Mouse (Mus musculus): ENCODE results near the gene Platr17. TPM values are rescaled to one million over a fixed set of nuclear protein-coding genes. Genes with fewer than 3 reads are reported as not detected.

The Platr17 gene
- polyA plus RNA-seq, 1 experiment: 1.3 TPM

DNA sequence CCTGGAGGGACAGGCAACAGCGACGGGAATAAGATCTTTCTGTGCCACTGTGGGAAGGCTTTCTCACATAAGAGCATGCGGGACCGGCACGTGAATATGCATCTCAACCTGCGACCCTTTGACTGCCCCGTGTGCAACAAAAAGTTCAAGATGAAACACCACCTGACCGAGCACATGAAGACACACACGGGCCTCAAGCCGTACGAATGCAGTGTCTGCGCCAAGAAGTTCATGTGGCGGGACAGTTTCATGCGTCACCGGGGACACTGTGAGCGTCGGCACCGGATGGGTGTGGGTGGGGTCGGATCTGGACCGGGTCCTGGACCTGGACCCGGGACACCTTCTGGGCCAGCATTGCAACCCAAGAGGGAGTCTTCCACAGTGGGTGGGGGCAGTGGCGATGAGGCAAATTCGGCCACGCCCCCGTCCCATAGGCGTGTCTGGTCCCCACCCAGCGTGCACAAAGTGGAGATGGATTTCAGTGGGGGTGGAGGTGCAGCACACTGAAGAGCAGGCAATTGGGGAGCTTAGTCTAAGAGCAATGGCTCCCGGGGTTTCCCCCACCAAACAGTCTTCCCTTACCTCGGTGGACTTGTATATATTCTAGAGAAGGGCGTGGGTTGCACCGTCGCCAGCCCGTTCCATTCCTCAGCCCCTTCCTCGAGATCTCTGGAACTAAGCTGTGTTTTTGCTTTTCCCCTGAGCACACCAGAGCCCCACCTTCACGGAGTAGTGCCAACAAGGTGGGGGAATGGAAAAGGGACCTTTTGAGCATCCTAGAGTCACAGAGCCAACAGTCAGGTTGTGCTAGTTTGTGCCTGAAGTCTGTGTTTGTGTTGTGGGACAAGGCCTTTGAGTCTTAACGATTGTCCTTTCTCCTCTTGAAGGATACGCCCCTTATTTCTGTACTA is 13.6 kb downstream of the Platr17 start:
- no peak for DNase-seq (ENCODE audit: extremely low spot score in 1 of 2, low spot score in 1 of 2)

DNA sequence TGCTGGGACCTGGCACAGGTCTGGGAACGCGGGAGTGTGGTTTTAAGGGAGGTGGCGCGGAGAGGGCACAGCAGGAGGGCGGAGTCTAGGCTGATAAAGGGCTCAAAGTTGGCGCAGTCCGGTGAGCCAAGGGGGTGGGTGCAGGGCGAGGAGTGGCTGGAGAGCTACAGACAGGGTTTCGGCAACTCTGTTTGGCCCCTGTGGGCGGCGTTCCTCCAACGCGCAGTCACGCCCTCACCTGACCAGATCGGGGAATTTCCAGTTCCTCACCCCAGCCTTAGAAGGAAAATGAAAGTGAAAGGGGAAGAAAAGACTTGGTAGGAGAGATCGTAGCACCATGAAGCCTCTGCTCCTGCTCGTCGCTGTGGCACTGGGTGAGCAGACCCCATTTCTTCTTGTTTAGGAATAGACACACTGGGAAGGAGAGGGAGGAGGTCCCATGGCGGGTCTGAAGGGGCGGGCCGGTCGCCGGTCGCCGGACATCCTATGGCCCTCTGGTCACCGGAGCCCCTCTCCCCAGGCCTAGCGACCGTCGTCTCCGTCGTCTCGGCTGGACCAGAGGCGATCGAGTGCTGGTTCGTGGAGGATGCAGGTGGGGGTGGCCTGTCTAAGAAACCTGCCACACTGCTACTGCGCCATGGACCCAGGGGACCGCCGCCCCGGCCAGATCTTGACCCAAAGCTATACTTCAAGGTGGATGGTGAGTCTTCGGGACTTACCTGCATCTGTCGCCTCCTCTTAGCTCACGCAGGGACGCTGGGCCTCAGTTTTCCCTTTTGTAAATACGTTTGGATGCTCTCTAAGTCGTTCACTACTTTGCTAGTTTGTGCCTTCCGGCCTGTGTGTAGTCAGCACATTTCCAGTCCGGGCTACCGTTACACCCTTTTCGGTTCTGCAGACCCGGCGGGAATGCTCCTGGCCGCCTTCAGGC is 14.7 kb downstream of the Platr17 start:
- peak in 1 of 2 experiments; percentile 63 for DNase-seq (ENCODE audit: extremely low spot score in 1 of 2, low spot score in 1 of 2)

DNA sequence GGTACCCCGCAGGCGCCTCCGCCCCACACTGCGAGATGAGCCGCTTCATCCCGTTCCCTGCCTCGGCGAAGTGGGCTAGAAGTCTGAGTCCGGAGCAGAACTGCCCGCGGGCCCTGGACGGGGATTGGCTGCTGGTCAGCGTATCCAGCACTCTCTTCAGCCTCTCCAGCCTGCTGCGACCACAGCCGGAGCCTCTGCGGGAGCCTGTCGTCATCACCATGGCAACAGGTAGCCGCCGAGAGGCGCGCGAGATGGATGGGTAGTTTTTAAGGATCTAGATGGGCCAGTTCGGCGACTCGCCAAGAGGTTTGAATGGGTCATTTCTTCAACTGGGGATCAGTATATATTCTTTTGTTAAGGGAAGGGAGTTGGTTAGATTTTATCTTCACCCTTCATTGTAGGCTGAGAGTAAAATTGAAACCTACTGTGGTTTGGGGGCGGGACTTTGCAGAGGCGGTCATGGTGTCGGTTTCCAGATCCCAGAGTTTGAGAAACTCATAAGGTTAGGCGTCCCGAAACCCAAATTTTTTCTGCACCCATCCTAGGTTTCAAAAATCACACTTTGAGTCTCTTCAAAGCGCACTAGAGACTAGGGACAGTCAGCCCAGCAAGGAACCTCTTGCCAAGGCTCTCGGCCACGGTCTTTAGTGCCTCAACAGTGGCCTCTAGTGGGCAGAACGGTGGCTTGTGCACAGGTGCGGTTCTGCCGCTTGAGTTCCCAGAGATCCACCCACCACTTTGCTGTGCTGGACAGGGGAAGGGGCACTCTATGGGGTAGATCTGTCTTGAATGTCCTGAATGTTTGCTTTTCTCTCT is 15.6 kb downstream of the Platr17 start:
- DNase-seq (ENCODE audit: extremely low spot score in 1 of 2, low spot score in 1 of 2): peak in 1 of 2 experiments; percentile 90

DNA sequence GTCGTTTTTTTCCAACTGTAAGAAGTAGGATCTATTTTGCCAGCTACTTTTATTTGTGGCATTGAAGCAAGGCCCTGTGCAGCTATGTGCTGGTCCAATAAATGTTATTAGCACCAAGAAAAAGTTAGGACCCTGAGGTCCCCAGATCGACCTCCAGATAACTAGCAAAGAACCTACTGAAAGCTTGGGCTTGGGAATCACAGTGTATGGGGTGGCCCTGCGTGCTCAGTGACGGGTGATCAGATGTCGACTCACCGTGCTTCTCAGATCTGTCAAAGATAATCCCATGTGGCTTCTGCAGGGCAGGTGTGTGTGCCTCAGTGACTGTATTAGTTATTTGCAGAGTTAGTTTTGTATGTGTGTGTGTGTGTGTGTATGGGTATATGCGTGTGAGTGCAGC is 16.4 kb downstream of the Platr17 start:
- no peak for DNase-seq (ENCODE audit: extremely low spot score in 1 of 2, low spot score in 1 of 2)

DNA sequence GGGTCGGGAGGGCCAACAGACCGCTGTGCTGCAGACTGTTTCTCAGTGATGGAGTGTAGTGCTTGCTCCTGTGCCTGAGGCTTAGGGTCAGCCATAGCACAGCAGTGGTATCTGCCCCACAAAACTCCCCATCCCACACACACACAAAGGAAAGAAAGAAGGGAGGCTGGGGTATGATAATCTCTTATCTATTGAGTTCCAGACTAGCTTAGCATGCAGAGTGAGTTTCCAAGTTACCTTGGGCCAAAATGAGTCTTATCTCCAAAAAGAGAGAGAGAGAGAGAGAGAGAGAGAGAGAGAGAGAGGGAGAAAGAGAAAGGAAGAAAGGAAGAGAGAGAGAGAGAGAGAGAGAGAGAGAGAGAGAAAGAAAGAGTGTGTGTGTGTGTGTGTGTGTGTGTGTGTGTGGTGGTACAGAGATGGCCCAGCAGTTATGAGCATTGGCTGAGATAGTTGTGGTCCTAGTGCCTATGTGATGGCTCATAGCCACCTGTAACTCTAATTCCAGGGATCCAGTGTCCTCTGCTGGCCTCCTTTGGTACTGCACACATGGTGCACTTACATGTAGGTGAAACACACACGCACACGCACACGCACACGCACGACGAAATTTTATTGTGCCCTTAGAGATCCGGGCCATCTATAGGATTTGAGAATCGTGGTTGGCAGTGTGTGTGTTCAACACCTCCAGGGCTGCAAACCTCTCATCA is 19.8 kb downstream of the Platr17 start:
- DNase-seq (ENCODE audit: extremely low spot score in 1 of 2, low spot score in 1 of 2): no peak

DNA sequence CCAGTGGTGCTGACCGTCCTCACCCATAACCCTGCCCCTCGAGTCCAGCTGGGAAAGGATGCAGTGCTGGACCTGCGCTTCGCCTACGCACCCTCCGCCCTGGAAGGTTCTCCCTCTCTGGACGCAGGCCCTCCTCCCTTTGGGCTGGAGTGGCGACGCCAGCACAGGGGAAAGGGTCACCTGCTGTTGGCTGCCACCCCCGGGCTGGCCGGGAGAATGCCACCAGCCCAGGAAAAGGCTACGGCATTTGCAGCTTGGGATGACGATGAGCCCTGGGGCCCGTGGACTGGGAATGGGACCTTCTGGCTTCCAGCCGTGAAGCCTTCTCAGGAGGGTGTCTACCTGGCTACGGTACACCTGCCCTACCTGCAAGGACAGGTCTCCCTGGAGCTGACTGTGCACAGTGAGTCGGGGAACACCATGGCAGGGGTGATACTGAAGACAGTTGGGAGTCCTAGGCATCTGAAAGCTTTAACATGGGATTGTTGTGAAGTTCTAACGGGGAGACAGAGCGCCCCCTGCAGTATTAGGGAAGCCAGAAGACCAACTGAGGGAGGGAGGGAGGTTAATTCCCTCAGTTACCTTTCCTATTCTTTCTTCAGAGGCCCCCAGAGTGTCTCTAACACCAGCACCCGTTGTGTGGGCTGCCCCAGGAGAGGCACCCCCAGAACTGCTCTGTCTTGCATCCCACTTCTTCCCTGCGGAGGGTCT is 20.6 kb downstream of the Platr17 start:
- DNase-seq (ENCODE audit: extremely low spot score in 1 of 2, low spot score in 1 of 2): no peak

DNA sequence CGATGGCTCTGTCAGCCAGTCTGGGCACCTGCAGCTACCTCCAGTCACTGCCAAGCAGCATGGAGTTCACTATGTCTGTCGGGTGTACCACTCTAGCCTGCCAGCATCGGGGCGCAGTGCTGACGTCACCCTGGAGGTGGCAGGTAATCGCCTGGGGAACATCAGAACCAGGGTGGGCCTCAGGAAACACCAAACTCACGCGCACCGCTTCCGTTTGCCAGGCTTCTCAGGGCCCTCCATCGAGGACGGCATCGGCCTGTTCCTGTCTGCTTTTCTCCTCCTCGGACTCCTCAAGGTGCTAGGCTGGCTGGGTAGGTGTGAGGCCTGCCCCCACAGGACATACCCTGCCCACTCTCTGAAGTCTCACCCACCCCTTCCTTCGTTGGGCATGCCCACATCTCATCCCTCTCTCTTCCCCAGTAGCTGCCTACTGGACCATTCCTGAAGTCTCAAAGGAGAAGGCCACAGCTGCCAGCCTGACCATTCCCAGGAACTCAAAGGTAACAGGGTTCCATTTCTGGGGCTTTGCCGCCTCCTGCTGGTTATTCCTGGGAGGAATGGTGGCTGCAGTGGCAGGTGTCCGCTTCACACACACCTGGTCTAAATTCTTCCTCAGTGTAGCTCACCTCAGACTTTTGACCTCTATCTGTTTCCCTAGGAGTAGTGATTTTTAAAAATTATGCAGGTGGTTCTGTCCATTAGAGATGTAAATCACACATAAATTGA is 21.4 kb downstream of the Platr17 start:
- DNase-seq (ENCODE audit: extremely low spot score in 1 of 2, low spot score in 1 of 2): no peak

DNA sequence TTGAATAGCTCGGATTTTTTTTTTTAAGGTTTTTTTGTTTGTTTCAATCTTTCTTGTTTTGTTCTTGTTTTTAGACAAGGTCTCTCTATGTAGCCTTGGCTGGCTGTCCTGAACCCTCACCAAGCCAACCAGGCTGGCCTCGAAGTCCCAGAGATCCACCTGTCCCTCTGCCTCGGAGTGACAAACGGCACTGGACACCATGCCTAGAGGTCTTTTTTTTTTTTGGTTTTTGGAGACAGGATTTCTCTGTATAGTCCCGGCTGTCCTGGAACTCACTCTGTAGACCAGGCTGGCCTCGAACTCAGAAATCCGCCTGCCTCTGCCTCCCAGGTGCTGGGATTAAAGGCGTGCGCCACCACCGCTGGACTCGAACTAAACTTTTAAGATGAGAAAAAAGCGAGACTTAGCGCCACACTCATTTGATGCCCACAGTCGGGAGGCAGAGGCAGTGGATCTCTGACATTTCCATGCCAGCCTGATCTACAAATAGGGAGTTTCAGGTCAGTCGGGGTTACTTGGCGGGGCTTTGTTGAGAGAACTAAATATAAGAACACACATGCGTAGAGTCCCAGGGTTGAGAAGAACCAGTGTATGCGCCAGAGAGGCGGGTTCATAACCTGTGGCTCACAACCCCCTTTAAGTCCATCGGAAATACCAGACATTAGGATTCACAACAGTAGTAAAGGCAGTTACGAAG is 23.5 kb downstream of the Platr17 start:
- DNase-seq (ENCODE audit: extremely low spot score in 1 of 2, low spot score in 1 of 2): no peak

DNA sequence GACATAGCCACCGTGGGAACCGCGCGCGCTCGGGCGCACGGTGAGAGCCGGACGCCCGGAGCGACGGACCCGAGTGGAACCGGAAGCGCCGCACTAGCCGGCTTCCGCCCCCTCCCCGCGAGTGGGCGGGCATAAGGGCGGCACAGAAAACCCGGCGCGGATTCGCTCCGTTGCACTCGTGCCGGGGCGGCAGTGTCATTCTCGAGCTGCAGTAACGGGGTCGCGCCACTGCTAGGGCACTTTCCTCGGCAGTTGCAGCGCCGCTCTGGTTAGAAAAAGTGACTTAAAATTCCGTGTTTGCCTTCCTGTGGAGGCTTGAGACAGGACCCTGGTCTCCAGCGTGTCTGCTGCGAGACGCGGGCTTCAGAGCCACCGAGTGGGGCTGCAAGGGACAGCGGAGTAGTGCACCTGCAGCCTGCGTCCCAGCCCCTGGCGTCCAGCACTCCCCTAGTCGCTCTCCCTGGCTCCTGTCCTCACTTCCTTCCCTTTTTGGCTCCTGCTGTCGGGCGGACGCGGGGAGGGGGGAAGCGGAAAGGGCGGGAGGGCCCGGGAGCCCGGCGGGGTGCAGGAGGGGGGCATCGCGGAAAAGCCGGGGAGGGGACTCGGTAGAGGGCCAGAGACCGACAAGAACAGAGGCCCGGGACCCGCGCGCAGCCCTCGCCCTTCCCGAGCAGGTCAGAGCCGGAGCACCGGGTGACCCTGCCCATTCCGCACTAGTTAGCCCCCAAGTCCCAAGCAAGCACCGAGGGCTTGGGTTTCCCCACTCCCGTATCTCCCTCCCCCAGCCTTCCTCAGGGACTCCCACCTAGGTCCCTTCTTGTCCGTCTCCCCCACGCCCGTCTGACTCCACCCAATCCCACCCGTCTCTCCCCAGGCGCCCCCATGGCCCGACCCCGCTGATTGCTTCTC is 24.7 kb downstream of the Platr17 start, which contains the start of gene Rgl2:
TSS of gene Rgl2 (plus strand) at position 173 of the 909 bp plus-strand sequence.
- peak; percentile 69 to 94 for DNase-seq (ENCODE audit: extremely low spot score in 1 of 2, low spot score in 1 of 2)

DNA sequence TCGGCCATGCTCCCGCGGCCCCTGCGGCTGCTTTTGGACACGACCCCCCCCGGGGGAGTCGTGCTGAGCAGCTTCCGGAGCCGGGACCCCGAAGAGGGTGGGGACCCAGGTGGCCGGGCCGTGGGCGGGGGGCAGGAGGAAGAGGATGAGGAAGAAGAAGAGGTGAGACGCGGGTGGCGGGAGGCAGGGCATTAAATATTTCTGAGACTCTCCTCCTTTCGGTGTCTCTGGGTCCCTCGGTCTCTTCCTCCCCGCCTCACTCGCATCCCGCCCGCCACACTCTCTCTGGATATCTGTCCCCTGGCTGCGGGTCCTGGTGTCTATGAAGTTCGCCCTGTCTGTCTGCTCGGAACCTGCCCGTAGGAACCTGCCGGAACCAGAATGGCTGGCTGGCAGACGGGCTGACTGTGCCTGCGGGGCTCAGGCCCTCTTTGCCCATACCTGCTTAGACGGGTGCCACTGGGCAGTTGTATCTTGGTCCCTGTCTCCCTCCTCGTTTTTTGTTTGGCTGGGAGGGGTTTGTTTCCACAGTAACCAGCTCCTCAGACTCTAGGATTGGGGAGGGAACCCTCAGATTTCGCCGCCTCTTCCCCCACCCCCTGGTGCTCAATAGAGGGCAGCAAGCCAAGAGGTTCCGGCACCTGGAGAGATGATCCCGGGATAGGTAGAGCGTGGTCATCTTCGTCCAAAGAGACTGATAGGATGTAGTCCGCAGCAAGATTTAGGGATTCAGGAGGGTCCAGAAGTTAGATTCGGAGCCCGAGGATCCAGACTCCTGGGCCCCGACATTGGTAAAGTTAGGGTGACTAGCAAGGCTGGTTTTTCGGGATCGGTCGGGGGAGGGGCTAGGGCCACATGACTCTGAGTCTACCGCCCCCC is 25.6 kb downstream of the Platr17 start:
- peak in 1 of 2 experiments; percentile 80 for DNase-seq (ENCODE audit: extremely low spot score in 1 of 2, low spot score in 1 of 2)

DNA sequence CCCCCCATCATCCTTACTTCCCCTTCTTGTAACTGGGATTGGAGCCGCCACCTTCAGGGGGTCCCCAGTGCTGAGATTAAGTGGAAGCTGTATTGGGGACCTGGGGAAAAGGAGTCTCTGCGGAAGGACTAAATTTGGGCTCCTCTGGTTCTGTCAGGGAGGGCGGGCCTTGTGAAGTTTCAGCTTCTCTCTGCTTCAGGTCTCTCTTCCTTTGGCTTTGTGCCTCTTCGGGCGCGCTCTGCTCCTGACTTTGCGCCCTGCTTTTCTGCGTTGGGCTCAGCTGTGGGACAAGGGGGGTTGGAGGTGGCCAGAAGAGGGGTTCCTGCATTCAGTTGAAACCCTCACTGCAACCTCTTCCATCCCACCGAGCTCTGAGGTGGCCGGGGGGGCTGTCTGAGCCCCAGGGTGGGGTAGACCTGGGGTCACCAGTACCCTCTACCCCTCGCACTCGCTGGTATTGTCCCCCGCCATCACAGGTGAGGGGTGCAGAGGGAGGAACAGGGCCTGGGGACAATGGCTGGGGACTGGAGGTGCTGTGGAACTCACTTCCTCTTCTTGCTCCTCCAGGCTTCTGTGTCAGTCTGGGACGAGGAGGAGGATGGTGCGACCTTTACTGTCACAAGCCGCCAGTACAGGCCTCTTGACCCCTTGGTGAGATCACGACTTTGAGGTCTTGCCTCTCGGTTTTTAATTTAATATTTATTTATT is 26.4 kb downstream of the Platr17 start:
- no peak for DNase-seq (ENCODE audit: extremely low spot score in 1 of 2, low spot score in 1 of 2)

DNA sequence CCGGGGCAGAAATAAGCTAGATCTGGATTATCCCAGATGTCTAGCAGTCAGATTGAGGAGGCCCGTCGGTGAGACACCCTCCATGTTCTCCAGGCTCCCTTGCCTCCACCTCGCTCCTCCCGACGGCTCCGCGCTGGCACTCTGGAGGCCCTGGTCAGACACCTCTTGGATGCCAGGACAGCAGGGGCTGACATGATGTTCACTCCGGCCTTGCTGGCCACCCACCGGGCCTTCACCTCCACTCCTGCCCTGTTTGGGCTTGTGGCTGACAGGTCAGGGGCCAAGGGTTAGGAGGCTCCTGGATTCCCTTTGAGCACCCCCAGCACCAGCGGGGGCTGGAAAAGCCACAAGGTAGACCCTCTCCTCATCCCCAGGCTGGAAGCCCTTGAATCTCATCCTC is 27.0 kb downstream of the Platr17 start:
- DNase-seq (ENCODE audit: extremely low spot score in 1 of 2, low spot score in 1 of 2): no peak

DNA sequence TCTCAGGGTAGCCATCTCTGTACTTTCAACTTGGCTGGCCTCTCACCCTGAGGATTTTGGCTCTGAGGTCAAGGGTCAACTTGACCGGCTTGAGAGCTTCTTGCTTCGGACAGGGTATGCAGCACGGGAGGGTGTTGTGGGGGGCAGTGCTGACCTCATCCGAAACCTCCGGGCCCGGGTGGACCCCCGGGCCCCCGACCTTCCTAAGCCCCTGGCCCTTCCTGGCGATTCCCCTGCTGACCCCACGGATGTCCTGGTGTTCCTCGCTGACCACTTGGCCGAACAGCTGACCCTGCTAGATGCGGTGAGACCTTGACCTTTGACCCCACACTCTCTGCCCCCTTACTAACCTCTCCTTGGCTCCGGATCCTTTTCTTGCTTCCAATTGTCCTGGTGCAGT is 27.5 kb downstream of the Platr17 start:
- no peak for DNase-seq (ENCODE audit: extremely low spot score in 1 of 2, low spot score in 1 of 2)

DNA sequence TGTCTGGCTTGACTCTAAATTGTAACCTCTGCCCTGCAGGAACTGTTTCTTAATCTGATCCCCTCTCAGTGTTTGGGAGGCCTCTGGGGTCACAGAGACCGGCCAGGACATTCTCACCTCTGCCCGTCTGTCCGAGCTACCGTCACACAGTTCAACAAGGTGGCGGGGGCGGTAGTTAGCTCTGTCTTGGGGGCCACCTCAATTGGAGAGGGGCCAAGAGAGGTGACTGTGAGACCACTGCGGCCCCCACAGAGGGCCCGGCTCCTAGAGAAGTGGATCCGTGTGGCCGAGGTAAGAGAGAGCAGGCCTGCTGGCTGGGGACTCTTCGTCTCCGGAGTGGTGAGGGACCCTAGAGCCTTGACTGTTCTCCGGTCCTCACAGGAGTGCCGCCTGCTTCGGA is 28.0 kb downstream of the Platr17 start:
- DNase-seq (ENCODE audit: extremely low spot score in 1 of 2, low spot score in 1 of 2): no peak

DNA sequence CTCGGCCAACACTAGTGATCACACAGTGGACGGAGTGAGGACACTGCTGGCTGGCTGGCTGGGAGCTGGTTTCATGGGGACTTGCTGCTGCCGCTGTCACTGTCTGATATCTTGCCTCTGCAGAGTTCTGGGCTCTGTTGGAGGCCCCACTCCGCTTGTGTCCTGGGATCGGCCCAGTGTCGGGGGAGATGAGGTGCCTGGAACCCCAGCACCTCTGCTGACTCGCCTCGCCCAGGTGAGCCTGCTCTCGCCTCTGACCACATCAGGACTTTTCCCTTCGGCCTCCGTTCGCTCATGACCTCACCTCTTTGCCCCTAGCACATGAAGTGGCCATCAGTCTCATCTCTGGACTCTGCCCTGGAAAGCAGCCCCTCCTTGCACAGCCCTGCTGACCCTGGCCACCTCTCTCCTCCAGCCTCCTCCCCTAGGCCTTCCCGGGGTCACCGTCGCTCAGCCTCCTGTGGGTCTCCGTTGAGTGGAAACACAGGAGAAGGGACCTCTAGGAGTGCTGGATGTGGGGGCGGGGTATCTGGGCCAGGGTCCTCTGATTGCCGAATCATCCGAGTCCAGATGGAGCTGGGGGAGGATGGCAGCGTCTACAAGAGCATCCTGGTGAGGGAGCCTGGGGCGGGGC is 30.6 kb downstream of the Platr17 start:
- DNase-seq (ENCODE audit: extremely low spot score in 1 of 2, low spot score in 1 of 2): no peak
